Mouse (Mus musculus) kidney, adult 18-20 months (tissue): Measurements from ENCODE around the gene Mrm3.

Experiments
- DNase-seq: peaks from one replicate; pipeline ENCODE4 v3.0.0; 2021

The Mrm3 gene

DNA sequence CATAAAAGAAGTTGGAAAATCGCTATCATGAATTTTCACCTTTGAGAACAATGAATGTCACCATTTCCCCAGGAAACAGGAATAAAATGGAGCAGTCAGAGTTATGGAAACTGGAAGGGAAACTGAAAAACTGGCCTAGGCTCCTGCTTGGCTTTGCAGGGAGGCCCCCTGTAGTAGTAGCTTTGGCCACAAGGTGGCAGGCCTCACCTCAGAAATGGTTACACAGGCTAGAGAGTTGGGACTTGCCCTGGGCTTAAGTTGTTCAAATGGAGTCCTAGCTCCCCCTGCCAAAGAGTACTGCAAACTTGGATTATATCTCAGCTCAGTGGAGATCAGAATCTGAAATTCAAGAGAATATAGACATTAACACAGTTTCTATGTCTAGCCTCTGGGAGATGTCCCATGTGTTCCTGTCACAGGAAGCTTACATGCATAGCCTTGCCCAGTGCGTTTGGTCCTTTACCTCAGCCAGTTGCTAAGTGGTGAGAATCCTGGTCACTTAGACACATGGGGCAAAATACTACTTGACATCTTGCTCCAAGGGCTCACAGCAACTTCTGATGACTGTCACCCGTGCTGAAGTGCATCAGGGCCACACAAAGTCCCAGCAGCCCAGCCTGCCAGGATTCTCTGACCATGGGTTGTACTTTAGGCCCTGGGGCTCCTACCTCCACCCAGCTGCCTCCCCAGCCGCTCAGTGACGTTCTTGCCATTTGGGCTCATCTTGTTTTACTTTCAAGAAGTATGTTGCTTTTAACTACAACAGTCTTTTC is 9.8 kb downstream of the Mrm3 start:
- peak; percentile 90 for DNase-seq

DNA sequence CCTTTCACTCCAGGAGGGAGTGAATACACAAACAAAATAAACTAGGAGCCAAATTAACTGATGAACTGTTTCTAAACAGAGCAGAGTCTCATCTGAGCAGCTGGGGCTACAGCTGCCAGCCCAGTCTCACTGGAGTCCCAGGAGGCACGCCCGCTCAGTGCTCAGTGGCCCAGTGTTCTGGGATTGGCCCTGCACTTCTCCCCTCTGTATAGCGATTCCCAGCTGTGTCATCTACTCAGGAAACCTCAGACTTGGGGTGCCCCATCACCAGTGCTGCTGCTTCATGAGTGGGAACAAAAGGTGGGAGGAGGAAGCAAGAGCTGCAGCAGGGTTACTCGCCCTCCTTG is 10.4 kb downstream of the Mrm3 start:
- no peak for DNase-seq

DNA sequence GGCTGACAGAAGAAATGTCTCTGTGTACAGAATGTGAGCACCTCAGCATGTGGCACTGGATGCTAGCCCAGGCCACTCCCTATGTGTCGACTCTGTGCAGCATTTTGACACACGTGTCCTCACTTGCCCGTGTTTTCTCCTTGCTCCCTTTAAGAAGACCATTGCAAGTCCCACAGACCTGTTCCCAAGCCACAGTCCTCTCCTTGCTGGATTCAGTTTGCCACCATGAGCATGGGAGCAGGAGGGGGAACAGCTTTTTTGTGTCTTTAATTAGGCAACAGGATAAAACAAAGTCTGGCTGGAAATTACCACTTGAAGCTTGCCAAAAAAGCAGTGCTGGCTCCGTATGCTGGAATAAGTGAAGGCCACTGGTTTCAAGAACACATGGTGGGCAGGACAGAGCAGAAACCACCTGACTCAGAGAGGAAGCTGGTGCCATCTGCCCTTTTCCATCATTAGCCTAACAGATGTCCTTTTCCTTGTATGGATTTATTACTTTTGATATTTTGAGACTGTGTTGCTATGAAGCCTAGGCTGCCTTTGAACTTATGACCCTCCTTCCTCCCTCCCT is 12.0 kb downstream of the Mrm3 start:
- DNase-seq = no peak

GRCm38 (mm10) chr11:76256129-76256528 is 12.6 kb downstream of the Mrm3 start:
- DNase-seq = no peak

GRCm38 (mm10) chr11:76257386-76257785 is 13.9 kb downstream of the Mrm3 start:
- DNase-seq = no peak

DNA sequence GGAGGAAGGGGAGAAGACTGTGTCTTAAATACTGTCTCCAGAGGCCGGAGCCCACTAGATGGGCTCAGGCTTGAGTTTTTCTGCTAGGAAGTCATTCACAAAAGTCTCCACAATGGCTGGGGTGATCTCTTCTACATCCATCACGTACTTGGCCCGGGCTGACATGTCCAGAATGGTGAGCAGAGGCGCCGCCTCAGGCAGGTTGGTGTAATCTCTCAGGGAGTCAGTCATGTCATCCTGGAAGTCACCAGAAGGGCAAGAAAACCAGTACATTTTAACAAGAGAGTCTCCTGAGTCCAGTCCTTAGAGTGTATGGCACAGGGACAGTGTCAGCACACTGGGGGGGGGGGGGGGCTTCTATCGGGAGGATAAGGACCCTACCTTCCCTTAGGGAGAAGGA is 15.0 kb downstream of the Mrm3 start:
- DNase-seq = no peak

DNA sequence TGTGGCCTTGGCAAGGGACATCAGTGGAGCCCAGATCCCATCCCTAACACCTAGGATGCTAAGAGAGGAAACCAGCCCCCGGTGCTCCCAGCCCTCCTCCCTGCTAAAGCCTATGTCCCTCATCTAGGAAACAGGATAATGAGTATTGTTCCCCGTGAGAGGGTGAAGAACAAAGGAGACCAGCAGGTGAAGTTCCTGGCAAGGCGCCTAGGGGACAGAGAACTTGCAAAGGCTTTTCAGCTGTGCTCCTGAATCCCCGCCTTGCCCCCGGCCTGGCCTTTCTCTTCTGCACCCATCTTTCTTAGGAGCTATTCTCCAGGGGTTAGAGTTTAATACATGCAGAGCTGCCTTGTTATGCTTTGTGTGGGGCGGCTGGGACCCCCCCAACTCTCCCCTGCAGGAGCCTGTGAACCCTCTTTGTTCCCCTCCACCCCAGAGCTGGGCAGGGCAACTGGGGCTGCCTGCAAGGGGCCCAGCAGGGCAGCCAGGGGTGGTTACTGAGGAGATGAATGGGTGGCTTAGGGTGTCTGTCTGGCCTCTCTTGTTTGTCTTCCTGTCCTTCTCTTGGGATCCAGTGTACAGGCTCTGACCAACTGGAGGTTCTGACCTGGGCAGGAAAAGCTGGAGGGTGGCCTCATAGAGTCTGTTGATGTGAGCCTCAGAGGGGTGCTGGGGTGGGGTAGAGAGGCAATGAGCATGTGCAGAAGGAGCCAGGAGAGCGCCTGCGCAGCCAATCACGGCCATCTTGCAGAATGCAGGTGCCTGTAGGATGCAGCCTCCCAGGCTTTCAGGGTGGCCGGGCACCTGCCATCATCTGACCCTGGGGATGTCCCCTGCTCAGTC is 16.9 kb downstream of the Mrm3 start:
- no peak for DNase-seq

- DNase-seq = no peak
Observed at GRCm38 (mm10) chr11:76261224-76261623, 17.7 kb downstream of the Mrm3 start.

- DNase-seq = no peak
Observed at GRCm38 (mm10) chr11:76262611-76263351, 19.3 kb downstream of the Mrm3 start.

DNA sequence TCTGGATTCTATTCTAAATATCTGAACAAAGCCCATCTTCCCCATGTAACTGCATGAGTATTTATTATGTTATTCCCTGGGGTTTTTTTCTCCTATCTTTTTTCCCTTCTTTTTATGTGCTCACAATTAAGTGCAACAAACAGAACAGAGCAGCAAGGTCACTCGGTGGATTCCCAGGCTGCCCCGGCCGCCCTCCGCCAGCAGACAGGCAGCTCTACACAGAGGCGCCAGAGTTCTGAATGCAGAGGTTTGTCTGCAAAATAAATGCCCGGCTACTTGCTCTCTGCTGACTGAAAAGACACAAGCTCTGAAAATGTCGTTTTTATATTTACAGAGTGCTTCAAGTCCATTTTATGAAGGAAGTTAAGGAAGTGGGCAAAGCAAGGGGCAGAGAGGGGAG is 24.0 kb downstream of the Mrm3 start:
- DNase-seq = no peak

DNA sequence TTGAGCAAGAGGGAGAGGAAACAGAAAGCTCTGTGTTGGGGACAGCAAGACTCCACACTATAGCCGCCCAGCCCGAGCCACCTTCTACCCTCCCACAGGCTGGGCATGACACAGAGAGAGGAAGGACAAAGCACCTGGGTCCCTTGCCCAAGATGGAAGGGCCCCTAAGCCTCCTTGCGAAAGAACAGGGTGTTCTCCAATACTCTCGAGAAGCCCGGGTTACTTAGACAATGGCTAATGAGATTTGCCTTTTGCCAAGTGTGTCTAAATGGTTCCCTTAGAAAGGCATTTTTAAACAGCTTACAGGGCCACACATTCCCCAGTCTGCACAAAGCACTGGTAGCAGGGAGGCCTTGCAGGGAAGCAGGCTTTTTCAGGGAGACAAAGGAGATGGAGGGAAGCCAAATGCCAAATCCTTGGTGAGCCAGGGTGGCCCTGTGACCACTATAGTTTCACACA is 24.5 kb downstream of the Mrm3 start:
- DNase-seq = no peak

- no peak for DNase-seq
Observed at GRCm38 (mm10) chr11:76268521-76269065, 25.1 kb downstream of the Mrm3 start.

DNA sequence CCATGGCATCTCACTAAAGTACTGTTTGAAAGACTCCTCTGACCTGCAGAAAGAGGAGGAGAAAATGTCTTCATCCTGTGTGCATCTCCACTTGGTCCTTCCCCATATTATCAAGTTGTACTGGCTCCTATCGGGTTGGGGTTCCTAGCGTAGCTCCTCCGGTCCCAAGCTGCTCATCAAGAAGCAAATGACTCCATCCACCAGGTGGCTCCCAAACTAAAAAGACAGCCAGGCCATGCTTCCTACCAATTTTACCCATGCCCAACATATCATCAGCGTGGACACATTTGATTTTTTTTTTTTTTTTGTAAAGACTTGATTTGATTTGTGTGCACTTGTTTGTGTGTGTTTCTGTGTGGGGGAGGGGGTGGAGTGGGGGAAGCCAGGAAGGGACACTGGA is 28.9 kb downstream of the Mrm3 start:
- peak; percentile 31 for DNase-seq

DNA sequence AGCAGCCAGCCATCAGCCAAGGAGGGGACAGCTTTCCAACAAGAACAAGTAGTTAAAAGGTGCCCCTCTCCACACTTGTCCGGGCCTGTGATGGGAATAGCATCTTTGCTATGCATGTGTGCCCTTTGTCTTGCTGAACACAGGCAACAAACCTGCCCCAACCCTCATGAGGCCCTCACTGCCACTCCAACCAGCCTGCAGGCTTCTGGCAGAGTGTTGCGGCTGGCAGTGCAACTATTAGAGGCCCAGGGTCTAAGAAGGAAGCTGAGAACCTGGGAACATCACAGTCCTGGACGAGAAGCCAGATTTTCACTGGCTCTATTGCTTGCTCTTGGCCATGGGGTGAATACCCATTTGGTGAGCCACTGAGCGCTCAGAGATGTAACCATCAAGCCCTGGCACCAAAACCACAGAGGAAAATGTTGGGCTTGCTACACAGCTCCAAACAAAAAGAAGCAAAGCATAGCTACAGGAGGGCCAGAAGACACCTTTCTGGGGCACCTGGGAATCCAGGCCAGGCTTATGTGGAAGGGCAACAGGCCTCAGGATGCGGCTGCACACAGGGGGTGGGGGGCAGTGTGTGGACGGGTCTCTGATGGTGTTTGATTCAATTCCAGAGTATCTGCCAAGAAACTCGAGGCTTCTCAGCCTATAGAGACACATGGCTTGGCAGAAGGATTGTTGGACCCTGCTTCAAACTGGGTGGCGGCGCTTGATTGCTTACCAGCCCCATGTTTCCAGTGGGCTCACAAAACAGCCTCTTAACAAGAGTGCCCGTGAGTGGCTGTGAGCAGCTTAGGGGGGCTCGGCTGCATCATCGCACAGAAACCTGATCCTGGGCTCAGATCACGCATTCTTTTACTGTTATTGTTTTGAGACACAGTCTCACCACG is 35.7 kb downstream of the Mrm3 start:
- DNase-seq = no peak

DNA sequence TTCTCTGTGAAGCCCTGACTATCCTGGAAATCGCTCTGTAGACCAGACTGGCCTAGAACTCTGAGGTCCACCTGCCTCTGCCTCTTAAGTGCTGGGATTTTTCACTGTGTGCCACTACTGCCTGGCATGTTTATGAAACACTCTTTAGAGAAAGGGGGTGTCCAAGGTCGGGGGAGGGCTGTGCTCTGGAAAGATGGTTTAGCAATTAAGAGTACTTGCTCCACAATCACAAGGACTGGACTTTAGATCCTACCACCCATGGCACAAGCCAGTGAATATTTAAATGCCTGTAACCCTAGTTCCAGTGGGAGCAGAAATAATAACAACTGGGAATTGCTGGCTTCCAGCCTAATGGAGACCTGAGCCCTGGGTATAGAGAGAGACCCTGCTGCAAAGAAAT is 36.5 kb downstream of the Mrm3 start:
- DNase-seq = no peak

DNA sequence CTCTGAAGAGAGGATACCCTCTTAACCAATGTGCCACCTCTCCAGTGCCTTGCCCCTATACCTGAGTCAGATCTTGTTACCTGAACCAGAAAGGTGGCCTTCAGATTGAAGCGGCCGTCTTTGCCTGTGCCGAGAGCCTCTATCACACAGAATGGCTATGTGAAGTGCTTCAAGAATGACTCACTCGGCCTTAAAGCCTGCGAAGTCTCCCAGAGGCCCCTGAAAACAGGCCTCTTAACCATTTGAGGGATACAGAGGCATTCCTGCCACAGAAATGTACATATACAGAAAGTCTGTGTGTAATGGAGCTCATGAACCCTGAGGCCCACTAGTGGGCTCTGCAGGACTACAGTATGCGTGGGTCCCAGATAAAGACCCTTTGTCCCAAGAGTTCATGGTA is 40.3 kb downstream of the Mrm3 start:
- DNase-seq = no peak

GRCm38 (mm10) chr11:76285431-76286075 is 42.0 kb downstream of the Mrm3 start:
- peak; percentile 72 for DNase-seq

- DNase-seq = no peak
Observed at GRCm38 (mm10) chr11:76286534-76287126, 43.1 kb downstream of the Mrm3 start.

DNA sequence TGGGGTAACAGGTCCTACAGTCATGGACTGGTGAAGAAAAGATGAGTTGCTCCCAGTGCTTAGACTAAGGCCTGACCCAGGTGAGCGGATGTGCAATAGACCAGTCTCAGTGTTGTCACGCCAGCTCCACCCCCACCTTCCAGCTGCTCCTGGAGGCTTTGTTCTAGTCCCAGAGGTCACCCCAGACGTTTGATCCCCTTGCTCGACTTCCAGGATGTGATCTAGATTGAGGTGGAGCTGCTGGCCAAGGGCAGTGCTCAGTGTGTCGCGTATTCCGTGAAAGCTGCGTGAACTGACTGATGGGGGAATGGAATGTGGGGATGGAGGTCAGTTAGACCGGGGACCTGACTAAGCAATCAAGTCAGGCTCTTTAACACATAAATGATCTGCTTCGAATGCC is 43.8 kb downstream of the Mrm3 start:
- no peak for DNase-seq

GRCm38 (mm10) chr11:76288645-76289044 is 45.1 kb downstream of the Mrm3 start:
- DNase-seq = no peak

DNA sequence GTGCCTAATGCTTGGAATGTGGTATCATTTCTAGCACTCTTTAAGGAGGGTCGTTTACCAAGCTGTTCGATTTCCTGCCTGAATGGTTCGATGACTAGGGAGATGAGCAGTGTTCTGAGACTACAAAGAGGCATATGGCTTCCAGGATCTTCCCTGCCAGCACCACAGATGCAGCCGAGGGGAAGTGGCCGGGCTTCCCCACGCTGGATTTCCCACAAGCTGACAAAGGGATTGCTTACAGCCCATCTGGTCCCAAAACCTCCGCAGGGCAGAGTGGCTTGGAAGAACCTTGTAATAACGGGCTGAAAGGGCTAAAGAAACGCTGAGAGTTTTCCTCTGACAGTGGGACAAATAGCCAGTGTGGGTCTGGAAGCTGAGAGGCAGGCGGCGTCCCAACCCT is 46.9 kb downstream of the Mrm3 start:
- no peak for DNase-seq
